In genomic region chr14:103720163-103720562, GRCm38 (mm10) we compare ENCODE assay signal across 9 mouse cellular contexts.
DNase-seq lines count a peak whose midpoint lies in the region; ATAC-seq and TF ChIP-seq lines count a peak whose summit lies in the region.
"Had no signal": no experiment of that assay in that cellular context is flagged by ENCODE, and none has a peak within 500 bp of the region (broad histone marks: within the 10 kb centered on the region; RNA-seq: fewer than 3 reads in every experiment).

No protein-coding gene starts in this region.

- H3K27ac ChIP-seq in gastrocnemius, adult 2 months = peak overlapping the region; percentile 24; the same call in 1 of the 2 replicates
- no peak overlapping the region for H3K27ac ChIP-seq in embryonic facial prominence, embryonic 11.5 days (replicated peaks; ENCODE audit: low read depth, low read length)
- no peak overlapping the region for H3K27ac ChIP-seq in midbrain, embryonic 15.5 days
- H3K27ac ChIP-seq: kidney, postnatal 0 days had no signal

- WGBS in embryonic facial prominence, embryonic 11.5 days = 77% methylated on average over 7 of the region's 7 CpGs
- 45% methylated on average over 7 of the region's 7 CpGs for WGBS in midbrain, embryonic 15.5 days

- no peak for DNase-seq in gastrocnemius, adult 2 months
- DNase-seq in gastrocnemius, adult 18-20 months (ENCODE audit: low spot score) = no peak
- no peak for DNase-seq in embryonic facial prominence, embryonic 11.5 days (ENCODE audit: low spot score)
- DNase-seq in liver = peak; percentile 30
- DNase-seq in Muller cell, postnatal 12 days (ENCODE audit: inconsistent ontology term) = no peak
- no peak for DNase-seq in adrenal gland, postnatal 10 days
- DNase-seq in layer of hippocampus, adult 11-12 months (ENCODE audit: low spot score) = no peak

- peak; percentile 57; the same call in 1 of the 2 replicates for ATAC-seq in embryonic facial prominence, embryonic 11.5 days (replicated peaks; ENCODE audit: insufficient number of reproducible peaks, low FRiP score, low TSS enrichment, low read depth)
- ATAC-seq in midbrain, embryonic 15.5 days (replicated peaks) = peak; percentile 44; the same call in 1 of the 2 replicates

- no peak for TF ChIP-seq CTCF in gastrocnemius, adult 2 months (IDR thresholded peaks at IDR 0.05)

- no peaks in the 10 kb centered on the region for H3K27me3 ChIP-seq in embryonic facial prominence, embryonic 11.5 days (ENCODE audit: control insufficient read depth, insufficient read depth, low read length)
- H3K27me3 ChIP-seq in midbrain, embryonic 15.5 days (replicated peaks) = no peaks in the 10 kb centered on the region

- no peaks in the 10 kb centered on the region for H3K4me1 ChIP-seq in embryonic facial prominence, embryonic 11.5 days (ENCODE audit: control insufficient read depth, insufficient read depth, low read length)
- peaks cover 7% of the 10 kb centered on the region for H3K4me1 ChIP-seq in midbrain, embryonic 15.5 days

- H3K9ac ChIP-seq in embryonic facial prominence, embryonic 11.5 days (replicated peaks; ENCODE audit: low read length) = no peak overlapping the region
- H3K9ac ChIP-seq in midbrain, embryonic 15.5 days = no peak overlapping the region

- H3K36me3 ChIP-seq in embryonic facial prominence, embryonic 11.5 days (replicated peaks; ENCODE audit: control insufficient read depth, insufficient read depth, low read depth, low read length) = no peaks in the 10 kb centered on the region
- no peaks in the 10 kb centered on the region for H3K36me3 ChIP-seq in midbrain, embryonic 15.5 days (replicated peaks)

- H3K9me3 ChIP-seq in embryonic facial prominence, embryonic 11.5 days (replicated peaks; ENCODE audit: control insufficient read depth, low read length) = no peaks in the 10 kb centered on the region
- no peaks in the 10 kb centered on the region for H3K9me3 ChIP-seq in midbrain, embryonic 15.5 days

- intact Hi-C loops in gastrocnemius, adult 2 months (cut with DNase I) = loop anchor here (10.0 kb wide), 2 partner anchors 125 to 1095 kb away; partner anchors contain the start of gene Ednrb

- no peak overlapping the region for H3K4me2 ChIP-seq in embryonic facial prominence, embryonic 11.5 days (ENCODE audit: low read depth, low read length)
- no peak overlapping the region for H3K4me2 ChIP-seq in midbrain, embryonic 15.5 days

- H3K4me3 ChIP-seq in gastrocnemius, adult 2 months = no peak overlapping the region
- no peak overlapping the region for H3K4me3 ChIP-seq in embryonic facial prominence, embryonic 11.5 days (ENCODE audit: low read depth, low read length)
- H3K4me3 ChIP-seq in midbrain, embryonic 15.5 days = no peak overlapping the region
